Mouse (Mus musculus): ENCODE results near the gene Fgf11.

GRCm38 (mm10) chr11:69795983-69796435 lies 5.6 kb downstream of the Fgf11 start:
- TF ChIP-seq CTCF (IDR thresholded peaks at IDR 0.05; ENCODE audit: low read depth, low read length) (no peak), GATA1 (IDR thresholded peaks at IDR 0.05; ENCODE audit: borderline replicate concordance, low read length) (no peak), TAL1 (conservative IDR thresholded peaks at IDR 0.05; ENCODE audit: low read depth, low read length) (no peak), POLR2AphosphoS5 (IDR thresholded peaks at IDR 0.05; ENCODE audit: insufficient replicate concordance, low read depth, low read length) (no peak)

Measured in G1E (cell line).